Mouse (Mus musculus): Measurements from ENCODE around the gene Npnt.

Gene Npnt

GRCm38 (mm10) chr3:132949791-132950528 lies at the start of gene Npnt:
Npnt (minus strand) TSS chr3:132950291.
- in situ Hi-C loops (cut with MboI; ENCODE audit: unreplicated experiment in 2 of 2), result no loop called here

GRCm38 (mm10) chr3:132996299-132996698 lies 46.2 kb upstream of the Npnt start:
- in situ Hi-C loops (cut with MboI; ENCODE audit: unreplicated experiment in 2 of 2), result no loop called here

GRCm38 (mm10) chr3:132995904-132996267 lies 45.8 kb upstream of the Npnt start:
- in situ Hi-C loops (cut with MboI; ENCODE audit: unreplicated experiment in 2 of 2), result no loop called here

- in situ Hi-C loops (cut with MboI; ENCODE audit: unreplicated experiment in 2 of 2), result no loop called here
These were observed 45.2 kb upstream of the Npnt start for GRCm38 (mm10) chr3:132995172-132995903.

GRCm38 (mm10) chr3:132986188-132986587 lies 36.1 kb upstream of the Npnt start:
- in situ Hi-C loops (cut with MboI; ENCODE audit: unreplicated experiment in 2 of 2), result no loop called here

- in situ Hi-C loops (cut with MboI; ENCODE audit: unreplicated experiment in 2 of 2), result no loop called here
These were observed 33.9 kb upstream of the Npnt start for GRCm38 (mm10) chr3:132983845-132984485.

GRCm38 (mm10) chr3:132981968-132982367 lies 31.9 kb upstream of the Npnt start:
- in situ Hi-C loops (cut with MboI; ENCODE audit: unreplicated experiment in 2 of 2), result no loop called here

GRCm38 (mm10) chr3:132979781-132980461 lies 29.8 kb upstream of the Npnt start:
- in situ Hi-C loops (cut with MboI; ENCODE audit: unreplicated experiment in 2 of 2), result no loop called here

- in situ Hi-C loops (cut with MboI; ENCODE audit: unreplicated experiment in 2 of 2), result no loop called here
These were observed 16.2 kb upstream of the Npnt start for GRCm38 (mm10) chr3:132966255-132966654.

GRCm38 (mm10) chr3:132964715-132965507 lies 14.8 kb upstream of the Npnt start:
- in situ Hi-C loops (cut with MboI; ENCODE audit: unreplicated experiment in 2 of 2), result no loop called here

GRCm38 (mm10) chr3:132962631-132963361 lies 12.7 kb upstream of the Npnt start:
- in situ Hi-C loops (cut with MboI; ENCODE audit: unreplicated experiment in 2 of 2), result no loop called here

- in situ Hi-C loops (cut with MboI; ENCODE audit: unreplicated experiment in 2 of 2), result no loop called here
These were observed 414 bp upstream of the Npnt start for GRCm38 (mm10) chr3:132950529-132950880.

GRCm38 (mm10) chr3:132949380-132949790 lies 706 bp downstream of the Npnt start:
- in situ Hi-C loops (cut with MboI; ENCODE audit: unreplicated experiment in 2 of 2), result no loop called here

GRCm38 (mm10) chr3:132948298-132948795 lies 1.7 kb downstream of the Npnt start:
- in situ Hi-C loops (cut with MboI; ENCODE audit: unreplicated experiment in 2 of 2), result no loop called here

GRCm38 (mm10) chr3:132946086-132946485 lies 4.0 kb downstream of the Npnt start:
- in situ Hi-C loops (cut with MboI; ENCODE audit: unreplicated experiment in 2 of 2), result no loop called here

GRCm38 (mm10) chr3:132945669-132946068 lies 4.4 kb downstream of the Npnt start:
- in situ Hi-C loops (cut with MboI; ENCODE audit: unreplicated experiment in 2 of 2), result no loop called here

- in situ Hi-C loops (cut with MboI; ENCODE audit: unreplicated experiment in 2 of 2), result no loop called here
These were observed 5.5 kb downstream of the Npnt start for GRCm38 (mm10) chr3:132944609-132945008.

GRCm38 (mm10) chr3:132944193-132944592 lies 5.9 kb downstream of the Npnt start:
- in situ Hi-C loops (cut with MboI; ENCODE audit: unreplicated experiment in 2 of 2), result no loop called here

- in situ Hi-C loops (cut with MboI; ENCODE audit: unreplicated experiment in 2 of 2), result no loop called here
These were observed 7.3 kb downstream of the Npnt start for GRCm38 (mm10) chr3:132942778-132943177.

Data from v-Abl transformed pro-B cells (cell line).